Mouse (Mus musculus): ENCODE measurements around the gene Sctr. TPM values are rescaled to one million over a fixed set of nuclear protein-coding genes. Genes with fewer than 3 reads are reported as not detected.
A peak's percentile ranks its signal among the peaks of the same experiment; 100 is the strongest.

Gene Sctr
- 0.54 and 0.70 TPM in 2 replicates for polyA plus RNA-seq (2014; fragmentation: Nextera tagmentation; extraction: Ambion mirVana)

DNA sequence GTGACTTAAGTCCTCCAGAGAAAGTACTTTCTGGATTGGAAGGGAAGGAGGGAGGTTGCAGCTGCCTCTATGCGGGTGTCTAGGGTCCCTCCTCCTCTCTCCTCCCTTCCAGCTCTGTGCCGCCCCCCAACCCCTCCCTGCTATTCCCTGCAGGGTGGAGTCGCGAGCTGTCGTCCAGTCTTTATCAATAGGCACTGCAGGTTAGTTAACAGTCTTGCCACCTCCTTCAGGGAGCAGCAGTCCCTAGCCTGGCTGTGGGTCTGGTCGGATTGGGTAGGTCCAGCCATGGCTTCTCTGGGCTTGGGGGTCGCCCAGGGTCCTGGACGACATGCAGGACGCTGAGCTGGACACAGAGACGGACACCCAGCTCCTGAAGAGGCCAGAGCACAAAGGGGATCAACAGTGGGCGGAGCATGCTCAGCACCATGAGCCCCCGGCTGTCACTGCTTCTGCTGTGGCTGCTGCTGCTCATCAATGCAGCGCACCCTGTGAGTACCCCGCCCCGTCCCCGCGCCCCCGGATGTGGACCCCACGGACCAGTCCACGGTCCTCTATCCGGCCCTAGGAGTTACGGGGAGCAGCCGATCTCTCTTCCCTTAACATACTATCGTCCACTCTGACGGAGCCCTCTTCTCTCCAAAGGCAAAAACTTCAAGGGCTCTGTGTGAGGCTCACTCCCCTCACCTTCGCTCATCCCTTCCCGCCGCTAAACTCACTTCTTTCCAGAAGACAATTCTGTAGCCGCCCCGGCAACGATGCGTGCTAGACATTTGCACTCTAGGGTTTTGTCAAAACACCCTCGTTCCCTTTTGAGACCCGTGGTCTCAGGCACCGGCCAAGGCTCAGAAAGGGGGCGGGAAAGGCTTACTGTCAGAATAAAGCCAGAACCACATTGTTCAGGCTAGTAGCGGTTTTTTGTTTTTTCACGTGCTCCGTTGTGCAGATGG lies at the start of gene Sctr:
Gene Sctr (plus strand): TSS at position 51 of the 947 bp plus-strand sequence.
- DNase-seq (ENCODE audit: low spot score) (peak; percentile 64), ATAC-seq (ENCODE audit: insufficient read depth, low FRiP score, low TSS enrichment) (peak; percentile 83)
- peaks cover 15% of the 10 kb centered on the region for H3K27me3 ChIP-seq (ENCODE audit: control insufficient read depth, insufficient read depth, low read length)
- peak within 1 kb of the TSS; percentile 28 for H3K4me3 ChIP-seq (ENCODE audit: low read depth, low read length)
- peak within 1 kb of the TSS; percentile 66 for H3K4me2 ChIP-seq (ENCODE audit: low read depth)
- no peaks in the 10 kb centered on the region for H3K36me3 ChIP-seq (ENCODE audit: control insufficient read depth, insufficient read depth, low read length)
- H3K9ac ChIP-seq (ENCODE audit: low read length), result peak within 1 kb of the TSS; percentile 58
- WGBS, result 1% methylated on average over 38 of the region's 39 CpGs
- H3K4me1 ChIP-seq (ENCODE audit: control insufficient read depth, insufficient read depth, low read length), result no peaks in the 10 kb centered on the region
- H3K27ac ChIP-seq (ENCODE audit: low read depth, low read length), result no peak within 1 kb of the TSS
- no peaks in the 10 kb centered on the region for H3K9me3 ChIP-seq (ENCODE audit: control insufficient read depth, low read length)

- Histone ChIP-seq H3K9ac (ENCODE audit: low read length) (no peak overlapping the region), H3K27ac (ENCODE audit: low read depth, low read length) (no peak overlapping the region), H3K4me3 (ENCODE audit: low read depth, low read length) (no peak overlapping the region), H3K9me3 (ENCODE audit: control insufficient read depth, low read length) (no peaks in the 10 kb centered on the region), H3K4me1 (ENCODE audit: control insufficient read depth, insufficient read depth, low read length) (no peaks in the 10 kb centered on the region), H3K4me2 (ENCODE audit: low read depth) (no peak overlapping the region), H3K36me3 (ENCODE audit: control insufficient read depth, insufficient read depth, low read length) (no peaks in the 10 kb centered on the region), H3K27me3 (ENCODE audit: control insufficient read depth, insufficient read depth, low read length) (no peaks in the 10 kb centered on the region)
- ATAC-seq (ENCODE audit: insufficient read depth, low FRiP score, low TSS enrichment) (no peak), DNase-seq (ENCODE audit: low spot score) (no peak)
- WGBS, result 79% methylated on average over 9 of the region's 9 CpGs
Observed at GRCm38 (mm10) chr1:119957716-119958222, 48.9 kb upstream of the Sctr start.

DNA sequence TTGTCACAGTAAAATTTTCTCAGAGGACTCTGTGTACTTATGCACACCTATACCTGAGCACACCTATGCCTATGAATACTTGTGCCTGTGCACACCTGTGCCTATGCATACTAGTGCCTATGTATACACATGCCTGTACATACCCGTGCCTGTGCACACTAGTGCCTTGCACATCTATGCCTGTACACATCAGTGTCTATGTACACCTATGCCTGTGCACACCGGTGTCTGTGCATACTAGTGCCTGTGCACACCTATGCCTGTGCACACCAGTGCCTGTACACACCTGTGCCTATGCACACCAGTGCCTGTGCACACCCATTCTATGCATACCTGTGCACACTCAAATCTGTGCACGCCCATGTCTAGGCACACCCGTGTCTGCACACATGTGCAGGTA lies 47.2 kb upstream of the Sctr start:
- H3K9ac ChIP-seq (ENCODE audit: low read length), result no peak overlapping the region

DNA sequence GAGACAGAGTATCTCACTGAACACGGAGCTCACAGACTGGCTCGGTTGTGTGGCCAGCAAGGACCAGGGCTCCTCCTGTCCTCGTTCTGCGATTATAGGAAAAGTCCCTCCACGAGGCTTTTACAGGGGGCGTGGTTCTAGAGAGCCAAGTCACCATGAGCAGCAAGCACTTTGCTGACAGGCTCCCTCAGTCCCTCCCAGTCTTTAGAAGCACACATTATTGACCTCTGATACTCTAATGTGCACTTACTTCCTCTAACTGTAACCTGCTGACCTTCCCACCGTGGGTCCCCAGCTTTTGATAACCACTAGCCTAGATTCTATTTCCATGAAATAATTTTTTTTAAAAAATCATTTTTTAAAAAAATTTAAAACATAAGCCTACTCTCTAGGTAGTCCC lies 46.8 kb upstream of the Sctr start:
- Histone ChIP-seq H3K9ac (ENCODE audit: low read length) (no peak overlapping the region), H3K9me3 (ENCODE audit: control insufficient read depth, low read length) (no peaks in the 10 kb centered on the region), H3K4me3 (ENCODE audit: low read depth, low read length) (no peak overlapping the region), H3K36me3 (ENCODE audit: control insufficient read depth, insufficient read depth, low read length) (no peaks in the 10 kb centered on the region), H3K4me1 (ENCODE audit: control insufficient read depth, insufficient read depth, low read length) (no peaks in the 10 kb centered on the region), H3K27me3 (ENCODE audit: control insufficient read depth, insufficient read depth, low read length) (no peaks in the 10 kb centered on the region), H3K4me2 (ENCODE audit: low read depth) (no peak overlapping the region), H3K27ac (ENCODE audit: low read depth, low read length) (no peak overlapping the region)
- 66% methylated on average over 7 of the region's 7 CpGs for WGBS
- ATAC-seq (ENCODE audit: insufficient read depth, low FRiP score, low TSS enrichment) (no peak), DNase-seq (ENCODE audit: low spot score) (no peak)

More for the DNA sequence above, 47.2 kb upstream of the Sctr start:
- Histone ChIP-seq H3K27ac (ENCODE audit: low read depth, low read length) (no peak overlapping the region), H3K4me1 (ENCODE audit: control insufficient read depth, insufficient read depth, low read length) (no peaks in the 10 kb centered on the region), H3K27me3 (ENCODE audit: control insufficient read depth, insufficient read depth, low read length) (no peaks in the 10 kb centered on the region), H3K9me3 (ENCODE audit: control insufficient read depth, low read length) (no peaks in the 10 kb centered on the region), H3K4me3 (ENCODE audit: low read depth, low read length) (no peak overlapping the region), H3K36me3 (ENCODE audit: control insufficient read depth, insufficient read depth, low read length) (no peaks in the 10 kb centered on the region), H3K4me2 (ENCODE audit: low read depth) (no peak overlapping the region)
- 88% methylated on average over 4 of the region's 4 CpGs for WGBS
- no peak for DNase-seq (ENCODE audit: low spot score)
- ATAC-seq (ENCODE audit: insufficient read depth, low FRiP score, low TSS enrichment), result no peak

- no peaks in the 10 kb centered on the region for H3K4me1 ChIP-seq (ENCODE audit: control insufficient read depth, insufficient read depth, low read length)
- H3K9ac ChIP-seq (ENCODE audit: low read length), result no peak overlapping the region
- 57% methylated on average over 12 of the region's 12 CpGs for WGBS
- ATAC-seq (ENCODE audit: insufficient read depth, low FRiP score, low TSS enrichment) (no peak), DNase-seq (ENCODE audit: low spot score) (no peak)
- no peak overlapping the region for H3K4me2 ChIP-seq (ENCODE audit: low read depth)
- H3K36me3 ChIP-seq (ENCODE audit: control insufficient read depth, insufficient read depth, low read length), result no peaks in the 10 kb centered on the region
- no peaks in the 10 kb centered on the region for H3K27me3 ChIP-seq (ENCODE audit: control insufficient read depth, insufficient read depth, low read length)
- no peak overlapping the region for H3K4me3 ChIP-seq (ENCODE audit: low read depth, low read length)
- no peaks in the 10 kb centered on the region for H3K9me3 ChIP-seq (ENCODE audit: control insufficient read depth, low read length)
- H3K27ac ChIP-seq (ENCODE audit: low read depth, low read length), result no peak overlapping the region
Observed at GRCm38 (mm10) chr1:119965804-119966514, 40.7 kb upstream of the Sctr start.

DNA sequence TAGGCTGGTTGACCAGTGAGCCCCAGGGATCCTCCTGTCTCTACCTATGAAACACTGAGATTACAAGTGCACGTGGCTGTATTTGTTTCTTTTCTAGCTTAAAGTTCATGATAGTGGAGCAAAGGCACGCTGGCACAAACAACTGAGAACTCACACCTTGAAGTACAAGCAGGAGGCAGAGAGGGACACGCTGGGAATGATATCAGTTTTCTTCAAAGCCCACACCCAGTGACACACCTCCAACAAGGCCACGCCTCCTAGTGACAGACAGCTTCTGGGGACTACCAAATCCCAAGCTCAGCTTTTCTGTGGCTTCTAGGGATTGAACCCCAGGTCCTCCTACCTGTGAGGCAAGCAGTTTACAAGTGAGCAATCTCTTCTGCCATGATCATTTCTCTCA lies 33.6 kb upstream of the Sctr start:
- ATAC-seq (ENCODE audit: insufficient read depth, low FRiP score, low TSS enrichment) (no peak), DNase-seq (ENCODE audit: low spot score) (no peak)
- Histone ChIP-seq H3K9ac (ENCODE audit: low read length) (no peak overlapping the region), H3K27me3 (ENCODE audit: control insufficient read depth, insufficient read depth, low read length) (no peaks in the 10 kb centered on the region), H3K4me1 (ENCODE audit: control insufficient read depth, insufficient read depth, low read length) (no peaks in the 10 kb centered on the region), H3K9me3 (ENCODE audit: control insufficient read depth, low read length) (no peaks in the 10 kb centered on the region), H3K4me2 (ENCODE audit: low read depth) (no peak overlapping the region), H3K36me3 (ENCODE audit: control insufficient read depth, insufficient read depth, low read length) (no peaks in the 10 kb centered on the region), H3K4me3 (ENCODE audit: low read depth, low read length) (no peak overlapping the region), H3K27ac (ENCODE audit: low read depth, low read length) (no peak overlapping the region)
- WGBS, result 36% methylated on average over 4 of the region's 4 CpGs

GRCm38 (mm10) chr1:119975141-119975540 lies 31.6 kb upstream of the Sctr start:
- no peak overlapping the region for H3K27ac ChIP-seq (ENCODE audit: low read depth, low read length)
- no peak for DNase-seq (ENCODE audit: low spot score)
- WGBS, result 79% methylated on average over 4 of the region's 4 CpGs
- no peaks in the 10 kb centered on the region for H3K36me3 ChIP-seq (ENCODE audit: control insufficient read depth, insufficient read depth, low read length)
- no peaks in the 10 kb centered on the region for H3K27me3 ChIP-seq (ENCODE audit: control insufficient read depth, insufficient read depth, low read length)
- no peaks in the 10 kb centered on the region for H3K4me1 ChIP-seq (ENCODE audit: control insufficient read depth, insufficient read depth, low read length)
- no peak for ATAC-seq (ENCODE audit: insufficient read depth, low FRiP score, low TSS enrichment)
- no peak overlapping the region for H3K9ac ChIP-seq (ENCODE audit: low read length)
- H3K9me3 ChIP-seq (ENCODE audit: control insufficient read depth, low read length), result no peaks in the 10 kb centered on the region
- H3K4me2 ChIP-seq (ENCODE audit: low read depth), result no peak overlapping the region
- H3K4me3 ChIP-seq (ENCODE audit: low read depth, low read length), result no peak overlapping the region

DNA sequence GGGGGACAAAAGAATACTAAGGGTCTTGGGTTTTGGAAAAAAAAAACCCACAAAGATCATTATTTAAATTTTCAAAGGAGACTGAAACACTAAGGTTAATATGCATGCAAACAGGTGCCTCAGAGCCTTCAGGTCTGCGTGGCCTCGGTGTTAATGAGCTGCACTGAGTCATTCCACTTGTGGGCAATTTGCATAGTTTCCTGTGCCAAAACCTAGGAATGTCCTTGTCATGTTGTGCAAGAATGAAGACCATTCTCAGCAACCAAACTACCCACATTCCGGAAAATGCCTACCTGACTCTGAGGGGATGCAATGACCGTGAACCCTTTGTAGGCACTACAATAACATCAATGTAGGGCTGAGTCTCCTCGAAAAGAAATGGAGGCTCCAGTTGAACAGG lies 20.1 kb upstream of the Sctr start:
- DNase-seq (ENCODE audit: low spot score) (no peak), ATAC-seq (ENCODE audit: insufficient read depth, low FRiP score, low TSS enrichment) (no peak)
- H3K36me3 ChIP-seq (ENCODE audit: control insufficient read depth, insufficient read depth, low read length), result no peaks in the 10 kb centered on the region
- no peaks in the 10 kb centered on the region for H3K4me1 ChIP-seq (ENCODE audit: control insufficient read depth, insufficient read depth, low read length)
- no peaks in the 10 kb centered on the region for H3K9me3 ChIP-seq (ENCODE audit: control insufficient read depth, low read length)
- no peak overlapping the region for H3K4me3 ChIP-seq (ENCODE audit: low read depth, low read length)
- 87% methylated on average over 5 of the region's 5 CpGs for WGBS
- H3K9ac ChIP-seq (ENCODE audit: low read length), result no peak overlapping the region
- H3K4me2 ChIP-seq (ENCODE audit: low read depth), result no peak overlapping the region
- H3K27me3 ChIP-seq (ENCODE audit: control insufficient read depth, insufficient read depth, low read length), result no peaks in the 10 kb centered on the region
- no peak overlapping the region for H3K27ac ChIP-seq (ENCODE audit: low read depth, low read length)

Measured in neural tube, embryonic 11.5 days (tissue).